Mouse (Mus musculus) cortical plate, adult 2 months (tissue): ENCODE results near the gene Zpld1.

Experiments used
- CTCF ChIP-seq: fragments of 200-500 bp; IDR thresholded peaks from 2 replicates; pipeline ENCODE4 v1.5.1; 2011; ENCODE audit warnings: mild to moderate bottlenecking, control low read depth, low read length; ENCODE audit not compliant: insufficient read depth; ENCODE audit errors: extremely low read depth
- POLR2A ChIP-seq: fragments of 200-500 bp; IDR thresholded peaks from 2 replicates; pipeline ENCODE4 v1.6.1; 2011; ENCODE audit warnings: mild to moderate bottlenecking, low read length, control low read depth; ENCODE audit not compliant: insufficient read depth; ENCODE audit errors: extremely low read depth

GRCm38 (mm10) chr16:55203945-55204344 lies 93.8 kb downstream of the Zpld1 start:
- TF ChIP-seq CTCF (no peak), POLR2A (no peak)
